Mouse (Mus musculus): ENCODE measurements around the gene Ifit1.

DNA sequence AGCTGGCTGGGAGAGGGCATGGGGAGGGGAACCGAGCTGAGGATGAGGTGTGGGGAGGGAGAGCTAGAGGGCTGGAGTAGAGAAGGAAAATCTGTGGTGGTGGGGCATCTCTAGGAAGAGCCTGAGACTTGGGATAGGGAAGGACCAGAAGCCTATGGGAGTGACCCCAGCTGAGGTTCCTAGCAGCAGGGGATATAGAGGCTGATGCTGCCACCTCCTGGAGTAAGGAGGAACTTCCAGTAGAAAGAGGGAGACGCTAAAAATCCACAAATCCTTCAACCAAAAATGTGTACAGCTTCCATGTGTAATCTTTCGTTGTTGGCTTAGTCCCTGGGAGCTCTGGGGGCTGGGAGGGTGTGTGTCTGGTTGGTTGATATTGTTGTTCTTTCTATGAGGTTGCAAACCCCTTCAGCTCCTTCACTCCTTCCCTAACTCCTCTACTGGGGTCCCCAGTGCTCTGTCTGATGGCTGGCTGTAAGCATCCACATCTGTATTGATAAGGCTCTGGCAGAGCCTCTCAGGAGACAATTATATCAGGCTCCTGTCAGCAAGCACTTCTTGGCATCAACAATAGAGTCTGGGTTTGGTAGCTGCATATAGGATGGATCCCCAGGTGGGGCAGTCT, 3.6 kb upstream of the Ifit1 start:
- TF ChIP-seq CTCF (IDR thresholded peaks at IDR 0.05; ENCODE audit: low read depth) = peak; percentile 89
- no peak for TF ChIP-seq EP300 (optimal IDR thresholded peaks at IDR 0.05)

All from stomach, postnatal 0 days (tissue).